In the genomic region with DNA sequence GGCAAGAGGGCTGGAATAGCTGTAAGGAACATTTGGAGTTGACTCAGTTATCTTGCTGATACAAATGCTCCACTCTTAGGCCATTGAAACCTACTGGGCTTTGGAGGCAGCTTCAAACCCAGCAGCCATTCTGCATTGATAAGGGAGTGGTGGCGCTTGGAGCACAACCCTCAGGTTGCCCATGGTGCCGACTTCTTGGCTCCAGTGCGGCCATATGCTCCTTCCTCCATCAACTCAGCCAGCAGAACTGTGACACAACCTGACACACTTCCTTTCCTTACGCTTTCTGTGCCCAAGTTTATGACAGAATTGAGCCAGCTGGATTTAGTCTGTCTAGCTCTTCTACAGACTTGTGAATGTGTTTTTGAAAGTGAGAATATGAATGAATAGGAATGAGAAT, we compare ENCODE assay signal across 12 mouse cellular contexts. TPM values are rescaled to one million over a fixed set of nuclear protein-coding genes. Genes with fewer than 3 reads are reported as not detected.
A peak's percentile ranks its signal among the peaks of the same experiment; 100 is the strongest.
DNase-seq lines count a peak whose midpoint lies in the region; ATAC-seq and TF ChIP-seq lines count a peak whose summit lies in the region.
"Had no signal": no experiment of that assay in that cellular context is flagged by ENCODE, and none has a peak within 500 bp of the region (broad histone marks: within the 10 kb centered on the region; RNA-seq: fewer than 3 reads in every experiment).

No protein-coding gene starts in this region.

- H3K36me3 ChIP-seq in heart, embryonic 15.5 days = 0 out of 2 replicates have a peak, but pooled peaks cover 2% of the 10 kb centered on the region
- no peaks in the 10 kb centered on the region; the same call in 1 of the 2 replicates for H3K36me3 ChIP-seq in testis, adult 2 months (ENCODE audit: control insufficient read depth, insufficient read depth, low read length)
- H3K36me3 ChIP-seq in limb, embryonic 10.5 days = peaks cover 27% of the 10 kb centered on the region
- H3K36me3 ChIP-seq: midbrain, embryonic 12.5 days had no signal

- no peak for ATAC-seq in heart, embryonic 15.5 days (replicated peaks; ENCODE audit: insufficient number of reproducible peaks, insufficient read depth, low FRiP score, low read depth)

- DNase-seq in heart, adult 8-10 months (ENCODE audit: low spot score) = no peak
- no peak for DNase-seq in testis, postnatal 10 days (ENCODE audit: low spot score)
- DNase-seq in limb, embryonic 10.5 days (ENCODE audit: low spot score) = no peak
- DNase-seq in telencephalon, adult 2 months (ENCODE audit: low read depth, low spot score) = peak; percentile 46
- no peak for DNase-seq in adrenal gland, postnatal 10 days
- DNase-seq in kidney, postnatal 10 days = no peak
- DNase-seq: embryo, embryonic 11 days had no signal

- no peak overlapping the region for H3K27ac ChIP-seq in heart, embryonic 15.5 days
- no peak overlapping the region for H3K27ac ChIP-seq in testis, adult 2 months (ENCODE audit: control insufficient read depth, insufficient read depth, low read depth, low read length)
- peak overlapping the region; percentile 99 for H3K27ac ChIP-seq in limb, embryonic 10.5 days

- H3K27me3 ChIP-seq in heart, embryonic 15.5 days = no peaks in the 10 kb centered on the region
- H3K27me3 ChIP-seq in testis, adult 2 months (ENCODE audit: control insufficient read depth, insufficient read depth, low read length) = no peaks in the 10 kb centered on the region; the same call in 1 of the 2 replicates
- no peaks in the 10 kb centered on the region for H3K27me3 ChIP-seq in limb, embryonic 10.5 days (ENCODE audit: low read depth, poor library complexity, severe bottlenecking)
- H3K27me3 ChIP-seq: midbrain, embryonic 12.5 days had no signal

- H3K4me2 ChIP-seq in heart, embryonic 15.5 days = 0 out of 2 replicates have a peak overlapping the region, but pooled peaks have one; percentile 11

- no peak for TF ChIP-seq CTCF in testis, adult 2 months (IDR thresholded peaks at IDR 0.05; ENCODE audit: control insufficient read depth, insufficient read depth, insufficient replicate concordance, low read depth, low read length)

- no peak overlapping the region for H3K9ac ChIP-seq in heart, embryonic 15.5 days

- 63% methylated on average over 4 of the region's 4 CpGs for WGBS in heart, embryonic 15.5 days
- 88% methylated on average over 4 of the region's 4 CpGs for WGBS in limb, embryonic 10.5 days

- no peaks in the 10 kb centered on the region for H3K9me3 ChIP-seq in heart, embryonic 15.5 days (replicated peaks)
- no peaks in the 10 kb centered on the region for H3K9me3 ChIP-seq in limb, embryonic 10.5 days (replicated peaks)
- H3K9me3 ChIP-seq: midbrain, embryonic 12.5 days had no signal

- no peak for TF ChIP-seq POLR2A in testis, adult 2 months (IDR thresholded peaks at IDR 0.05; ENCODE audit: control insufficient read depth, low read depth, low read length)

- H3K4me1 ChIP-seq in heart, embryonic 15.5 days (replicated peaks) = peaks cover 29% of the 10 kb centered on the region
- no peaks in the 10 kb centered on the region; the same call in 1 of the 2 replicates for H3K4me1 ChIP-seq in testis, adult 2 months (ENCODE audit: control insufficient read depth, insufficient read depth, low read length)
- peaks cover 22% of the 10 kb centered on the region for H3K4me1 ChIP-seq in limb, embryonic 10.5 days

- H3K4me3 ChIP-seq in heart, embryonic 15.5 days = 0 out of 2 replicates have a peak overlapping the region, but pooled peaks have one; percentile 66
- peak overlapping the region; percentile 7 for H3K4me3 ChIP-seq in testis, adult 2 months (ENCODE audit: control insufficient read depth, low read depth, low read length)
- H3K4me3 ChIP-seq in limb, embryonic 10.5 days = peak overlapping the region; percentile 89

RNA-seq across cellular contexts. Expression of a gene that starts 2.6 kb away (rescaled TPM):
- polyA plus RNA-seq in heart, embryonic 15.5 days (2015; fragmentation: Nextera tagmentation; extraction: Ambion mirVana) = 8.9 and 10.5 TPM in 2 replicates
- total RNA-seq in heart, adult 8-10 months (2022) = 10 to 100 TPM; 10.8 to 19.7 (median 15.5) TPM
- polyA plus RNA-seq in testis, adult 2 months (2012; rRNA removed) = 73.1 and 73.8 TPM in 2 replicates
- polyA plus RNA-seq in limb, embryonic 10.5 days (2016; fragmentation: Nextera tagmentation; extraction: Ambion mirVana) = 21.9 and 26.4 TPM in 2 replicates
- 10 to 100 TPM; 31.0 to 31.3 TPM for total RNA-seq in adrenal gland, postnatal 10 days (2021)

RNA-seq across cellular contexts. Expression of a gene that starts 2.7 kb away (rescaled TPM):
- polyA plus RNA-seq in heart, embryonic 15.5 days (2015; fragmentation: Nextera tagmentation; extraction: Ambion mirVana) = 33.5 and 40.2 TPM in 2 replicates
- total RNA-seq in heart, adult 8-10 months (2022) = 10 to 100 TPM; 16.3 to 24.2 (median 22.1) TPM
- polyA plus RNA-seq in testis, adult 2 months (2012; rRNA removed) = 16.3 and 19.2 TPM in 2 replicates
- polyA plus RNA-seq in limb, embryonic 10.5 days (2016; fragmentation: Nextera tagmentation; extraction: Ambion mirVana) = 75.0 and 80.3 TPM in 2 replicates
- 10 to 100 TPM; 19.1 to 22.8 TPM for total RNA-seq in adrenal gland, postnatal 10 days (2021)

RNA-seq across cellular contexts. Expression of a gene that starts 25.6 kb away (rescaled TPM):
- polyA plus RNA-seq in heart, embryonic 15.5 days (2015; fragmentation: Nextera tagmentation; extraction: Ambion mirVana) = 177 and 212 TPM in 2 replicates
- total RNA-seq in heart, adult 8-10 months (2022) = 100 to 1,000 TPM; 239 to 263 (median 259) TPM
- polyA plus RNA-seq in testis, adult 2 months (2012; rRNA removed) = 0.41 and 0.76 TPM in 2 replicates
- 0.92 and 1.2 TPM in 2 replicates for polyA plus RNA-seq in limb, embryonic 10.5 days (2016; fragmentation: Nextera tagmentation; extraction: Ambion mirVana)
- 10 to 100 TPM; 15.9 to 51.1 TPM for total RNA-seq in adrenal gland, postnatal 10 days (2021)

RNA-seq across cellular contexts. Expression of a gene that starts 44.2 kb away (rescaled TPM):
- polyA plus RNA-seq in heart, embryonic 15.5 days (2015; fragmentation: Nextera tagmentation; extraction: Ambion mirVana) = 7.7 and 8.3 TPM in 2 replicates
- total RNA-seq in heart, adult 8-10 months (2022) = not detected
- not detected in 2 replicates for polyA plus RNA-seq in testis, adult 2 months (2012; rRNA removed)
- not detected in 2 replicates for polyA plus RNA-seq in limb, embryonic 10.5 days (2016; fragmentation: Nextera tagmentation; extraction: Ambion mirVana)
- total RNA-seq in adrenal gland, postnatal 10 days (2021) = 1 to 10 TPM; 1.5 to 2.1 TPM
- total RNA-seq: ES-E14 had no signal

RNA-seq across cellular contexts. Expression of a gene that starts 47.4 kb away (rescaled TPM):
- polyA plus RNA-seq in heart, embryonic 15.5 days (2015; fragmentation: Nextera tagmentation; extraction: Ambion mirVana) = 2.5 and 2.6 TPM in 2 replicates
- total RNA-seq in heart, adult 8-10 months (2022) = 1 to 10 TPM in 2 of 4 experiments, under 1 TPM in 2; 0.28 to 1.3 (median 1.0) TPM
- polyA plus RNA-seq in testis, adult 2 months (2012; rRNA removed) = 0.17 TPM in 1 of 2 replicates, not detected in the other
- 1.8 and 2.0 TPM in 2 replicates for polyA plus RNA-seq in limb, embryonic 10.5 days (2016; fragmentation: Nextera tagmentation; extraction: Ambion mirVana)
- under 1 TPM; 0.48 TPM for total RNA-seq in adrenal gland, postnatal 10 days (2021)
- polyA plus RNA-seq: small intestine, adult 2 months had no signal

Comparison
In these comparisons a context has a peak if more than half of its experiments do, and no peak if none do; other contexts are left out.
1. H3K4me3 ChIP-seq: peak in every context shown above with its lines; median percentile 89 in limb, embryonic 10.5 days; 66 in heart, embryonic 15.5 days; 7 in testis, adult 2 months.
2. RNA of a gene that starts 25.6 kb away (polyA plus RNA-seq): 177 to 212 TPM in heart, embryonic 15.5 days; 0.92 to 1.2 TPM in limb, embryonic 10.5 days and 0.41 to 0.76 TPM in testis, adult 2 months; every median in the first group is over 10 times any median in the second.